Mouse (Mus musculus): Measurements from ENCODE around the gene Gm42417. TPM values are rescaled to one million over a fixed set of nuclear protein-coding genes. Genes with fewer than 3 reads are reported as not detected.

Gene Gm42417
- polyA plus RNA-seq, 1 experiment from 2014 or later: 0.54 TPM

DNA sequence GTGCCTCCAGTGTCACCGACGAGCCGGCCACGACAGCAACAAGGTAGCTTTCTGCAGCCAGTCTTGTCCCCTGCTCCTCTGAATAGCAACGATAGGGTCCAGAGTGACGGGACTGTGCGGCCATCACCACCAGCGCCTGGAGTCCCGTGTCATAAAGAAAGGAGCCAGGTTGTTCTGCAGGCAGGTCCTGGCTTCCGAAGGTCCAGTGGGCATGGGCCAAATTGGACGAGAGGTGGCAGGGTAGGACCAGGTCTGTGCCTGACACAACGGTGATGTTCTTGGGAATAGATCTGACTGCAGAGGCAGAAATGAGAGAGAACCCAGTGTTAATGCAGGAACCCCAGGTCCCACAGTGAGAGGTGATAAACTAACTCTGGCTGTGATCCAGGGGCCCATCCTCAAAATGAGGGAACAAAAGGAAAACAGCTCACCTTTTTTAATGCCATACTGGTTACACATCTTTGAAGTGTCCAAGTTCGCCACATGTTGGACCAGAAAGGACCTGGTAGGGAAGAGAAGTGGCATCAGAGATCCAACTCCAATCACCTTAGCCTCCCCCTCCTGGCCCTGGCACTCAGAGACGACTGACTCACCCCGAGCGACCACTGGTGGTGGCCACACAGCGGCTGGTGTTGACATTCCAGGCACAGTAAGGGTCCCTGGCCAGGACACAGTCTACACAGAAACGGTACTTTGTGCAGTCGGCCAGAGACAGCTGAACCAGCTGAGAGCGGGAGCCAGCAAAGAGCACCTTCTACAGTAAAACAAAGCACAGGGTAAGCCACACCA is 11.0 kb upstream of the Gm42417 start:
- 79% methylated on average over 20 of the region's 20 CpGs for WGBS
- Histone ChIP-seq H3K4me1 (peaks cover 73% of the 10 kb centered on the region), H3K36me3 (replicated peaks) (peaks cover 74% of the 10 kb centered on the region)

DNA sequence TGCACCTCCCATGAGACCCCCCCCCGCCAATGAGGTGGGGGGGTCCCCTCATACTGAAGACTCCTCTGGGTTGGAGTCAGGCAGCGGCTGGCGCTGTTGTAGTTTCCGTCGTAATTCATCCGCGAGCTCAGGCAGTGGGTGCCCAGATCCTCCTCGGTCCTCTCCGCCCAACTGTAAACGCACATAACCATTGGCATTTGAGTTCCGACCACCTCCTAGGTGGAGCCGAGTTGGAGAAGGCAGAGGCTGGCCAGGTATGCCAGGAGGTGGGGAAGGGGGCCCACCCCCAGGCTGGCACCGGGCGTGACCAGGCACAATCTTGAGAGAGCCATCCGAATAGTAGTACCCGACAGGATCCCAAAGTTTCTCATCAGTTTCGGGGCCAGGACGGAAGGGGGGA is 10.3 kb upstream of the Gm42417 start:
- WGBS: 89% methylated on average over 18 of the region's 18 CpGs
- Histone ChIP-seq H3K4me3 (peak overlapping the region; percentile 0; the same call in 1 of the 2 replicates), H3K4me1 (peaks cover 65% of the 10 kb centered on the region), H3K9me3 (no peaks in the 10 kb centered on the region), H3K36me3 (replicated peaks) (peaks cover 66% of the 10 kb centered on the region), H3K27me3 (replicated peaks; ENCODE audit: low read depth, poor library complexity, severe bottlenecking) (no peaks in the 10 kb centered on the region), H3K27ac (replicated peaks) (no peak overlapping the region)
- no peak for DNase-seq (ENCODE audit: low spot score)

More for the DNA sequence above, 11.0 kb upstream of the Gm42417 start:
- H3K27ac ChIP-seq (replicated peaks): no peak overlapping the region
- no peaks in the 10 kb centered on the region for H3K27me3 ChIP-seq (replicated peaks; ENCODE audit: low read depth, poor library complexity, severe bottlenecking)
- H3K9me3 ChIP-seq: no peaks in the 10 kb centered on the region
- H3K4me3 ChIP-seq: peak overlapping the region; percentile 0; the same call in 1 of the 2 replicates
- DNase-seq (ENCODE audit: low spot score): no peak

DNA sequence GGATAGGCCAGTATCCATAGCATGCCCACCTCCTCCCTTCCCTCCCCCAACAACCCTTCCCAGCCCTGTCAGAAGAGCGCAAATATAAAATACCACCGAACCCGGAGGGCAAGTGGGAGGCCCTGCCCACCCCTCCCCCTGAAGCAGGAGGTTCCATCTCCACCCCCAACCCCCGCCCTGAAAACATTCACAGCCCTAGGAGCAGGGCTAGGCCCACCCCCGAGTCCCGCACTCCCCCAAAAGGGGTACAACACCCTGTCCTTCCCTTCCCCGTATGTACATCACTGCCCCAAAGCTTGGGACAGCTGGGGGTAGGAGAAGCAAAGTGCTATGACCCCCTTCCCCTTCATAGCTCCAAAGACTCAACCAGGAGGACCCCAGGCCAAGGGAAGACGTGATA is 9.5 kb upstream of the Gm42417 start:
- peak overlapping the region; percentile 30; the same call in 1 of the 2 replicates for H3K4me3 ChIP-seq
- H3K36me3 ChIP-seq (replicated peaks): peaks cover 59% of the 10 kb centered on the region
- no peak for DNase-seq (ENCODE audit: low spot score)
- H3K4me1 ChIP-seq: peaks cover 58% of the 10 kb centered on the region
- WGBS: 56% methylated on average over 8 of the region's 8 CpGs
- H3K27ac ChIP-seq (replicated peaks): no peak overlapping the region
- H3K27me3 ChIP-seq (replicated peaks; ENCODE audit: low read depth, poor library complexity, severe bottlenecking): no peaks in the 10 kb centered on the region
- no peaks in the 10 kb centered on the region for H3K9me3 ChIP-seq

DNA sequence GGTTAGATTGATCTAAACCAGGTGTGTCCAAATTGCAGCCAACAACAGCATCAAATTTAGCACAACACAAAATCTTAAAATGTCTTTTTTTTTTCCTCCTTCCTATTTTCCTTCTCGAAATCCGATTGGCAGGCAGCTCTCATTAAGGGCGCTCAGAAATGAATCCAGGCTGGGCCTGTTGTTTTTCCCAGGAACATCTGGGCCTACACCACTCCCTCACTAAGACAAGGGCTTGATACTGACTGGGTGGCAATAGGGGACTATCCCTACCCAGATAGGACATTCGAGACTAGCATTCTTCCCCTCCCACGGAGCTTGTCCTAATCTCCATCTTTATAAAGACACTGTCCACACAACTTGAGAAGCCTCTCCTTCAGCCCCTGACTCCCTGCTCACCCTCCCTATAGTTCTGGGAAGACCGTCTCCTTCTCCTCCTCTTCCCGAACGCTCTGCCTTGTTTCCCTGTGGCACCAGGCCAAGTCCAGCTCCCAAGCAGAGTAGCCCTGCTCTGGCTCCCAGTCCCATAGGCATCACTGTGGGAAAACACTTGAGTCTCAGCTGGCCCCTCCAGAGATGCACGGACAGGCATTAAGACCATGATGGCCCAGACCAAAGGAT is 8.9 kb upstream of the Gm42417 start:
- peak; percentile 30 for DNase-seq (ENCODE audit: low spot score)
- H3K27me3 ChIP-seq (replicated peaks; ENCODE audit: low read depth, poor library complexity, severe bottlenecking): no peaks in the 10 kb centered on the region
- H3K36me3 ChIP-seq (replicated peaks): peaks cover 52% of the 10 kb centered on the region
- no peaks in the 10 kb centered on the region for H3K9me3 ChIP-seq
- H3K27ac ChIP-seq (replicated peaks): peak overlapping the region; percentile 89
- H3K4me1 ChIP-seq: peaks cover 55% of the 10 kb centered on the region
- WGBS: 48% methylated on average over 9 of the region's 9 CpGs
- H3K4me3 ChIP-seq: peak overlapping the region; percentile 72; the same call in 1 of the 2 replicates

DNA sequence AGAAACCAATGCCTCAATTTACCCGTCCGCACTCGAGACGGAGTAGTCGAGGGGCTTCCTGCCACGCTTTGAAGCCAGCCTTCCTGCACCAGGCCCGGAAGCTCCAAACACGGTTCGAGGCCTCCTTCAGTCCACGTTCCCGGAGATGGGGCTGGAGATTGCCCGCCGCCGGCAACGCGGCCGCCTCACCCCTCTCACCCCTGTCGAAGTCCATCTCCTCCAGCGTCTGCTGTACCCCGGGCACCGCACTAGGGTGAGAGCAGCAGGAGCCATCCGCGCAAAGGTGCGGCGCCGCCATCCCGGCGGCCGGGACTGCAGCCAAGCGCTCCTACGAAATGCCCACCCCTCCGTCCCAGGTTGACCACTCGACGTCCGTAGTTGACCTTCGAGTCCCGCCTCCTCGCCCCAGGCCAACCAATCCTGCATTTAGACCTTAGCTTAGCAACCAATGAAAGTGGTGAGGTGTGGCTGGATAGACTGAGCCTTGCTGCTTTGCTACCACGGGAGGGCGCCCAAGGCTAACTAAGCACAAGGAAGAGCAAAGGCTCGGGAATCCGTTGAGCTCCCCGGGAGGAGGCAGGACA is 7.8 kb upstream of the Gm42417 start, which contains the start of gene Ankrd39:
Gene Ankrd39 (minus strand): TSS at position 558 of the 584 bp plus-strand sequence.
- Histone ChIP-seq H3K9me3 (no peaks in the 10 kb centered on the region), H3K27me3 (replicated peaks; ENCODE audit: low read depth, poor library complexity, severe bottlenecking) (no peaks in the 10 kb centered on the region), H3K27ac (replicated peaks) (peak within 1 kb of the TSS; percentile 89), H3K36me3 (replicated peaks) (peaks cover 50% of the 10 kb centered on the region), H3K4me1 (peaks cover 55% of the 10 kb centered on the region), H3K4me3 (peak within 1 kb of the TSS; percentile 72)
- WGBS: under 1% methylated on average over 43 of the region's 43 CpGs
- DNase-seq (ENCODE audit: low spot score): peak; percentile 98

DNA sequence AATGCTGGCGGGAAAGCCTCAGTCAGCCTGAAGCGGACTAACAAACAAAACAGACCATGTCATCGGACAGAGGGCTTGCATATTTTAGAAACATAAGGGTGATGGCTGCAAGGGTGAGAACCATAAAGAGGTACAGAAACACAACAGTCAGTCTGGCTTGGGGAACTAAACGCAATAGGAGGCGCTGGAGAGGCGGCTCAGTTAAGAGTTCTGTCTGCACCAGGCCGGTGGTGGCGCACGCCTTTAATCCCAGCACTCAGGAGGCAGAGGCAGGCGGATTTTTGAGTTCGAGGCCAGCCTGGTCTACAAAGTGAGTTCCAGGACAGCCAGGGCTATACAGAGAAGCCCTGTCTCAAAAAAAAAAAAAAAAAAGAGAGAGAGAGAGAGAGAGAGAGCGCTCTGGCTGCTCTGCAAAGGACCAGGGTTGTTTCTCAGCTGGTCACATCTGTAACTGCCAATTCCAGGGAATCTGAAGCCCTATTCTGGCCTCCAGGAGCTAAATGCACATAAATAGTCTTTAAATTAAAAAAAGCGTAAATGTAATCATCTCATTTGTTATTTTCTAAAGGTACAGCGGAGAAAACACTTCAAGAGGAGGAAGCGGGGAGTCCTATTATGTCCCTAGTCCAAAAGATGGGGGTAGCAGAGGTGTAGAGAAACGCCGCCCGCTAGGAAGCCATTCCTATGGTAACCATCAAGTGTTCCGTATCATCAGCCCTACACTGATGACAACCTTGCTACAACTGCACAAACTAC is 6.8 kb upstream of the Gm42417 start:
- peaks cover 50% of the 10 kb centered on the region for H3K36me3 ChIP-seq (replicated peaks)
- no peak overlapping the region; the same call in 1 of the 2 replicates for H3K27ac ChIP-seq (replicated peaks)
- no peaks in the 10 kb centered on the region for H3K27me3 ChIP-seq (replicated peaks; ENCODE audit: low read depth, poor library complexity, severe bottlenecking)
- H3K9me3 ChIP-seq: no peaks in the 10 kb centered on the region
- H3K4me1 ChIP-seq: peaks cover 54% of the 10 kb centered on the region
- no peak for DNase-seq (ENCODE audit: low spot score)
- peak overlapping the region; percentile 72 for H3K4me3 ChIP-seq
- WGBS: 73% methylated on average over 19 of the region's 19 CpGs

DNA sequence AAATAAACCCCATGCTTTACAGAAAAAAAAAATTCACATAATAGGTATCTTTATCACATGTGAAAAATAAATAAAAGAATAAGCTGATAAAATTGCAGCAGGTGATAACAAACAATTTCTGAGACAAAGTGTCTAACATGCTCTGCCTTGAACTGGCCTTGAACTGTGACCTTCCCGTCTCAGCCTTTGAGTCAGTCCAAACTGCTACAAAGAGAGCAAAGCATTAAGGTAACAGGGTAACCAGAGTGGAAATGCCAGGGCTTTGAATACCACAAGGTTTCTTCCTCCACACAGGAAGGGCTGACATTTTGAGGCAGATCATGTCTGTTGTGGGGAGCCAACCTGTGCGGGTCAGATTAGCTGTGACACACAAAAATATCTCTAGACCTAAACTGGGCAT is 6.2 kb upstream of the Gm42417 start:
- no peak overlapping the region for H3K27ac ChIP-seq (replicated peaks)
- H3K27me3 ChIP-seq (replicated peaks; ENCODE audit: low read depth, poor library complexity, severe bottlenecking): no peaks in the 10 kb centered on the region
- WGBS: 79% methylated on average over 2 of the region's 2 CpGs
- DNase-seq (ENCODE audit: low spot score): no peak
- peaks cover 49% of the 10 kb centered on the region for H3K36me3 ChIP-seq (replicated peaks)
- H3K4me3 ChIP-seq: no peak overlapping the region
- peaks cover 49% of the 10 kb centered on the region for H3K4me1 ChIP-seq
- no peaks in the 10 kb centered on the region for H3K9me3 ChIP-seq

DNA sequence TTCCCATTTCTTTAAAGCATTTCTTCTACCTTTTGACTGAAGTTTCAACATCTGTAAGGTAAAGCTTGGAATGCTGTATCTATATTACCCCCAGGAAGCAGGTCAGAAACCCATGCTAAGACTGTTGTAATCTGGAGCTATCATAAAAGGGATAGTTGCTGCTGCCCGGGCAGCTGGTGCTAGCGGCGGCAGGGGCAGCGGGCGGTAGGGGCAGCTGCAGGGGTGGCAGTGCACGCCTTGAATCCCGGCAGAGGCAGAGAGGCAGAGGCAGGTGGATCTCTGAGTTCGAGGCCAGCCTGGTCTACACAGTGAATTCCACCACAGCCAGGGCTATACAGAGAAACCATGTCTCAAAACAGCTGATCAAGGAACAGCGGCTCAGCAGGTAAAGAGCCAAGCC is 3.7 kb upstream of the Gm42417 start:
- DNase-seq (ENCODE audit: low spot score): no peak
- 95% methylated on average over 9 of the region's 9 CpGs for WGBS
- Histone ChIP-seq H3K4me3 (no peak overlapping the region), H3K9me3 (no peaks in the 10 kb centered on the region), H3K4me1 (peaks cover 31% of the 10 kb centered on the region), H3K27ac (replicated peaks) (no peak overlapping the region), H3K27me3 (replicated peaks; ENCODE audit: low read depth, poor library complexity, severe bottlenecking) (no peaks in the 10 kb centered on the region), H3K36me3 (replicated peaks) (peaks cover 45% of the 10 kb centered on the region)

DNA sequence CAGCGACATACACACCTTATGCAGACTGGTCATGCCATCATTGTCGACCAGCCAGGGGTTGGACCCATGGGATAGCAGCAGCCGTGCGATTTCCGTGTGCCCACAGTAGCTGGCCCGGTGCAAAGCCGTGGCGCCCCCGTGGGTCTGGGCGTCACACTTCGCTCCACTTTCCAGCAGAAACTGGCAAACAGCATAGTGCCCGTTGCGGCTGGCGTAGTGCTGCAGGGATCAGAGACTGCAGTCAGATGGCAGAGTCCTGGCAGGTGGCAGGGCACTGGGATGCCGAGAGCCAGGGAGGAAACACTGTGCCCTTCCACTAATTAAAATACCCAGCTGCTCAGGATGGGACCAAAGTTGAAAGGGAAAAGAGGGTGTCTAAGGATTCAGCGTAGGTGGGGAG is 2.6 kb upstream of the Gm42417 start:
- Histone ChIP-seq H3K27ac (replicated peaks) (no peak overlapping the region), H3K9me3 (no peaks in the 10 kb centered on the region), H3K27me3 (replicated peaks; ENCODE audit: low read depth, poor library complexity, severe bottlenecking) (no peaks in the 10 kb centered on the region), H3K36me3 (replicated peaks) (peaks cover 48% of the 10 kb centered on the region), H3K4me3 (no peak overlapping the region), H3K4me1 (peaks cover 21% of the 10 kb centered on the region)
- no peak for DNase-seq (ENCODE audit: low spot score)
- 93% methylated on average over 16 of the region's 16 CpGs for WGBS

DNA sequence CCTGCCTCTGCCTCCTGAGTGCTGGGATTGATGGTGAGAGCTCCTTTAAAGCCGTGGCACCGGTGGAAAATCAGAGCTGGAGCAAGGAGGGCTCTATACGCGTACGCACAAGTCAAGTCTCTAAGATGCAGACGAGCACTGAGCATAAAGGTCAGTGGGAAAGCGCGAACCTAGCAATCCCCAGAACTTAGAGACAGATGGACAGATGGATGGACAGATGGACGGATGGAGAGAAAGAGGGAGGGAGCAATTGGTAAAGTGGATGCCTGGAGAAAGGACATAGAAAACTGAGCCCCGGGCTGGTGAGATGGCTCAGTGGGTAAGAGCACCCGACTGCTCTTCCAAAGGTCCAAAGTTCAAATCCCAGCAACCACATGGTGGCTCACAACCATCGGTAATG is 1.6 kb upstream of the Gm42417 start:
- no peak for DNase-seq (ENCODE audit: low spot score)
- peaks cover 19% of the 10 kb centered on the region for H3K4me1 ChIP-seq
- WGBS: 91% methylated on average over 12 of the region's 12 CpGs
- peaks cover 48% of the 10 kb centered on the region for H3K36me3 ChIP-seq (replicated peaks)
- H3K27ac ChIP-seq (replicated peaks): no peak overlapping the region
- H3K9me3 ChIP-seq: no peaks in the 10 kb centered on the region
- H3K4me3 ChIP-seq: no peak overlapping the region
- H3K27me3 ChIP-seq (replicated peaks; ENCODE audit: low read depth, poor library complexity, severe bottlenecking): no peaks in the 10 kb centered on the region

DNA sequence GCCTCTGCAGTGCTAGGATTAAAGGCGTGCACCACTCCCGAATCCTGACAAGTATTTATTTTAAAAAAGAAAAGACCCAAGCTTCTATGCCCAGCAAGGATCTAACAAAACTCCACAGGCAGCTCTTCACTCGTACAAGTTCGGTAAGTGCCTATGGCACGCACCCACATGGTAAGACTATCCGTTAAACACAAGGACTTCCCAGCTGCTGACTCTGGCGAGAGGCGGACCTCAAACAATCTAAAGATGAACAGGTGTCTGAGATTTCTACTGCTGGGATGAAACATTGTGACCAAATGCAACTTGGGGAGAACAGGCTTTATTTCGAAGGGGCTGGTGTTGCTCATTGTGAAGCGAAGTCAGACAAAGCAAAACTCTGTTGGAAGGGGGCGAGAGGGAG is 903 bp upstream of the Gm42417 start:
- no peak overlapping the region for H3K4me3 ChIP-seq
- no peaks in the 10 kb centered on the region for H3K27me3 ChIP-seq (replicated peaks; ENCODE audit: low read depth, poor library complexity, severe bottlenecking)
- H3K9me3 ChIP-seq: no peaks in the 10 kb centered on the region
- WGBS: 93% methylated on average over 11 of the region's 11 CpGs
- H3K36me3 ChIP-seq (replicated peaks): peaks cover 48% of the 10 kb centered on the region
- peaks cover 18% of the 10 kb centered on the region for H3K4me1 ChIP-seq
- DNase-seq (ENCODE audit: low spot score): no peak
- H3K27ac ChIP-seq (replicated peaks): no peak overlapping the region

DNA sequence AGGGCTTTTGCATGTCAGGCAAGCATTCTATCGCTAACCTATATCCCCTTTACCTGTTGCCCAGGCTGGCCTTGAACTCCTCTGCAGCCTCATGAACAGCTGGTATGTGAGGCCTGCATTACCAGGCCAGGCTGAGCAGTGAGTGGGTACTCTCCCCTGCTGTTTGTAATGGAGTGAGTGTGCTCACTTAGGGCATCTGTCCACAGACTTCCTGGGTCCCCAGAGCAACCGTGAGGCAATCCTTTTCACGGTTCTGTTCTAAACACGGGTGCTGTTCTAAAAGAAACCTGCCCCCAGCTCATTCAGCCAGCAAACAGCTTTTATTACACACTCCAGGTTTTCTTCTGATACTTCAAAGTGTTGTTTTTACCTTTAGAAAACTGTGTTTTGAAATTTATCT is 502 bp downstream of the Gm42417 start:
- H3K4me3 ChIP-seq: no peak overlapping the region
- no peak for DNase-seq (ENCODE audit: low spot score)
- H3K9me3 ChIP-seq: no peaks in the 10 kb centered on the region
- no peak overlapping the region for H3K27ac ChIP-seq (replicated peaks)
- H3K27me3 ChIP-seq (replicated peaks; ENCODE audit: low read depth, poor library complexity, severe bottlenecking): no peaks in the 10 kb centered on the region
- H3K4me1 ChIP-seq: peaks cover 23% of the 10 kb centered on the region
- H3K36me3 ChIP-seq (replicated peaks): peaks cover 48% of the 10 kb centered on the region
- WGBS: 88% methylated on average over 4 of the region's 4 CpGs

All from embryonic facial prominence, embryonic 10.5 days (tissue).